Mouse (Mus musculus) left cerebral cortex, adult 2 months (tissue): ENCODE data around the gene Zfp36. TPM values are rescaled to one million over a fixed set of nuclear protein-coding genes. Genes with fewer than 3 reads are reported as not detected.
A peak's percentile ranks its signal among the peaks of the same experiment; 100 is the strongest.

Source experiments
- DNase-seq, 2 experiments: peaks; one replicate each; pipeline ENCODE4 v3.0.0; 2021 to 2022; ENCODE audit warnings: low spot score in 2 of 2, mixed read lengths in 1 of 2; ENCODE audit errors: extremely low spot score in 1 of 2
- H3K27ac ChIP-seq: fragments of 200-600 bp; 2 replicates; pipeline ENCODE4 v1.8.1; 2022
- H3K4me3 ChIP-seq: fragments of 200-600 bp; 2 replicates; pipeline ENCODE4 v1.8.1; 2022
- CTCF ChIP-seq: fragments of 200-600 bp; IDR thresholded peaks from 2 replicates; pipeline ENCODE4 v1.8.1; 2022; ENCODE audit warnings: antibody characterized with exemption, mild to moderate bottlenecking, moderate library complexity
- intact Hi-C: fragments of 180-260 bp; cut with DNase I; formaldehyde crosslinking; loops from one replicate; pipeline ENCODE4 v1.15.1; 2025
- long read RNA-seq, 2 experiments: library from polyadenylated mRNA; stranded (forward); transcript quantifications; one replicate each; pipeline ENCODE4 v2.0.0; 2021; ENCODE audit warnings: borderline mapping rate in 2 of 2
- total RNA-seq, 2 experiments: library from RNA; stranded (reverse); gene quantifications; 2 replicates each; pipeline ENCODE4 v1.2.3; 2021

Gene Zfp36
- total RNA-seq = 1 to 10 TPM; 2.3 to 2.8 TPM
- long read RNA-seq, experiment 1, partial matches to known transcripts = 0 of 1 reads
- long read RNA-seq, experiment 1, other reads (novel, unspliced or antisense) = 0 of 1 reads
- long read RNA-seq, experiment 2, partial matches to known transcripts = 0 of 4 reads
- long read RNA-seq, experiment 2, other reads (novel, unspliced or antisense) = 0 of 4 reads

- no peak for DNase-seq
- Histone ChIP-seq H3K4me3 (peak within 1 kb of the TSS; percentile 54), H3K27ac (peak within 1 kb of the TSS; percentile 91)
- no peak for TF ChIP-seq CTCF
- intact Hi-C loops = no loop called here
Observed at GRCm38 (mm10) chr7:28380237-28381016, at the start of gene Zfp36. TSS of gene Zfp36 (minus strand) at chr7:28380253.

- intact Hi-C loops = no loop called here
- Histone ChIP-seq H3K27ac (no peak overlapping the region), H3K4me3 (no peak overlapping the region)
- no peak for TF ChIP-seq CTCF
- DNase-seq = no peak
Observed at GRCm38 (mm10) chr7:28427738-28428137, 47.7 kb upstream of the Zfp36 start.

GRCm38 (mm10) chr7:28423018-28423417, 43.0 kb upstream of the Zfp36 start:
- H3K27ac ChIP-seq = no peak overlapping the region
- intact Hi-C loops = no loop called here
- H3K4me3 ChIP-seq = no peak overlapping the region
- DNase-seq = no peak
- no peak for TF ChIP-seq CTCF

GRCm38 (mm10) chr7:28419416-28419815, 39.4 kb upstream of the Zfp36 start:
- intact Hi-C loops = no loop called here
- H3K4me3 ChIP-seq = no peak overlapping the region
- no peak for TF ChIP-seq CTCF
- no peak for DNase-seq
- H3K27ac ChIP-seq = no peak overlapping the region

GRCm38 (mm10) chr7:28418096-28418670, 38.1 kb upstream of the Zfp36 start:
- H3K4me3 ChIP-seq = no peak overlapping the region
- intact Hi-C loops = no loop called here
- H3K27ac ChIP-seq = peak overlapping the region; percentile 36; the same call in 1 of the 2 replicates
- DNase-seq = no peak
- no peak for TF ChIP-seq CTCF

- intact Hi-C loops = no loop called here
- Histone ChIP-seq H3K4me3 (no peak overlapping the region), H3K27ac (no peak overlapping the region)
- no peak for DNase-seq
- TF ChIP-seq CTCF = peak; percentile 27; the same call in 1 of the 2 replicates
Observed at GRCm38 (mm10) chr7:28417368-28417767, 37.3 kb upstream of the Zfp36 start.

GRCm38 (mm10) chr7:28412826-28413225, 32.8 kb upstream of the Zfp36 start:
- intact Hi-C loops = no loop called here
- Histone ChIP-seq H3K4me3 (no peak overlapping the region), H3K27ac (no peak overlapping the region)
- no peak; the same call in 1 of the 2 replicates for TF ChIP-seq CTCF
- DNase-seq = no peak

- no peak for TF ChIP-seq CTCF
- Histone ChIP-seq H3K27ac (no peak overlapping the region), H3K4me3 (no peak overlapping the region)
- DNase-seq = no peak
- intact Hi-C loops = no loop called here
Observed at GRCm38 (mm10) chr7:28410841-28411475, 30.9 kb upstream of the Zfp36 start.

GRCm38 (mm10) chr7:28401942-28402341, 21.9 kb upstream of the Zfp36 start:
- Histone ChIP-seq H3K4me3 (no peak overlapping the region), H3K27ac (no peak overlapping the region)
- intact Hi-C loops = no loop called here
- DNase-seq = no peak
- TF ChIP-seq CTCF = no peak

GRCm38 (mm10) chr7:28401030-28401429, 21.0 kb upstream of the Zfp36 start:
- TF ChIP-seq CTCF = no peak
- DNase-seq = no peak
- H3K4me3 ChIP-seq = no peak overlapping the region
- H3K27ac ChIP-seq = no peak overlapping the region
- intact Hi-C loops = no loop called here

- Histone ChIP-seq H3K4me3 (no peak overlapping the region), H3K27ac (no peak overlapping the region)
- intact Hi-C loops = no loop called here
- TF ChIP-seq CTCF = no peak
- DNase-seq = no peak
Observed at GRCm38 (mm10) chr7:28398696-28399340, 18.8 kb upstream of the Zfp36 start.
